Mouse (Mus musculus): ENCODE measurements around the gene Armcx3. TPM values are rescaled to one million over a fixed set of nuclear protein-coding genes. Genes with fewer than 3 reads are reported as not detected.

The Armcx3 gene
- polyA plus RNA-seq, 1 experiment from 2014 or later = 69.9 TPM

DNA sequence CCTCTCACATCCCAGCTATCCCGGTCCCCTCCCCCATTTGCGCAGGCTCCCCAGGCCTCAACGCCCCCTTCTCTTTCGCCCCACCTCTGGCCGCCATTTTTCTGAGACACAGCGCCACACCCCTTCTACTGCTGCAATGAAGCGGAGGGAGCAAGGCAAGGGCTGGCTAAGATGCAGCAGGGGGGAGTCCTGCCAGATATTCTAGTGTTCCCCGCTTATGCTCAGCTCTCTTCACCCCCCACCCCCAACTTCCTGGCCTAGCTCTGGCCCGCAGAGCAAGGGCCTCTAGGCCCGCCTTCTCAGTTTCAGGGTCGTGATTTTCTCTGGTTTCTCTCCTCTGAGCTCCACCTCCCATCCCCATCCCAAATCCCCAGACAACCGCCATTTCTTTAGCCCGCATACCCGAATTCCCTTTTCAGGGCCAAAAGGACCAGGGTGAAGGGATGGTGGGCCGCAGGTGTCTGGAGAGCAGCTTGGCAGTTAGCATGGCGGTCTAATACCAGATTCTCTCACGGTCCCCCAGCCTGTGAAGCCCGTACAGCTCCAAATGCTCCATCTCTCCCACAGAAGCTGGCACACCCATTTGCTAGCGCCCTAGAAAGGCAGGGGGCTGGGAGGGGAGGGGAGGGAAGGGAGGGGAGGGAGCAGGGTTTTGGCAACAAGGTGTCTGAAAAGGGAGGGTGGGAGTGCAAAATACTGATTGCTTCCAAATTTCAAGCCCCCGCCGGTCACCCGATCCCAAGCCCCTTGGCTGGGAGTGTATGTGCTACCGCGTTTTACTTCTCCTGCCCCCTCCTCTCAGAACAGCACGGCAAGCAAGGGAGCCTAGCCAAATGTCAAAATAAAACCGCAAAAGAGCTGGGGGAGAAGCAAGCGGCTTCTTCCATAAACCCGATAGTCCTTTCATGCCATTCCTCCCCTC, 51.7 kb downstream of the Armcx3 start:
- Histone ChIP-seq H3K4me1 (ENCODE audit: control insufficient read depth, insufficient read depth, low read length) (no peaks in the 10 kb centered on the region), H3K27me3 (ENCODE audit: control insufficient read depth, insufficient read depth, low read length) (no peaks in the 10 kb centered on the region), H3K27ac (replicated peaks; ENCODE audit: low read depth, low read length) (peak overlapping the region; percentile 87), H3K36me3 (ENCODE audit: control insufficient read depth, insufficient read depth, low read length) (peaks cover 16% of the 10 kb centered on the region), H3K4me3 (replicated peaks; ENCODE audit: low read depth, low read length) (peak overlapping the region; percentile 59), H3K9ac (replicated peaks; ENCODE audit: low read length) (peak overlapping the region; percentile 71), H3K9me3 (ENCODE audit: control insufficient read depth, low read length) (no peaks in the 10 kb centered on the region), H3K4me2 (ENCODE audit: low read length) (peak overlapping the region; percentile 59)
- ATAC-seq (ENCODE audit: low FRiP score, low TSS enrichment) (peak; percentile 77), DNase-seq (peak; percentile 79)
- 21% methylated on average over 28 of the region's 28 CpGs for WGBS

- H3K36me3 ChIP-seq (ENCODE audit: control insufficient read depth, insufficient read depth, low read length) = peaks cover 16% of the 10 kb centered on the region
- peak within 1 kb of the TSS; percentile 59 for H3K4me3 ChIP-seq (replicated peaks; ENCODE audit: low read depth, low read length)
- peak within 1 kb of the TSS; percentile 87 for H3K27ac ChIP-seq (replicated peaks; ENCODE audit: low read depth, low read length)
- peak within 1 kb of the TSS; percentile 59 for H3K4me2 ChIP-seq (ENCODE audit: low read length)
- no peaks in the 10 kb centered on the region for H3K27me3 ChIP-seq (ENCODE audit: control insufficient read depth, insufficient read depth, low read length)
- ATAC-seq (ENCODE audit: low FRiP score, low TSS enrichment) (peak; percentile 91), DNase-seq (peak; percentile 85)
- no peaks in the 10 kb centered on the region for H3K4me1 ChIP-seq (ENCODE audit: control insufficient read depth, insufficient read depth, low read length)
- H3K9me3 ChIP-seq (ENCODE audit: control insufficient read depth, low read length) = no peaks in the 10 kb centered on the region
- peak within 1 kb of the TSS; percentile 71 for H3K9ac ChIP-seq (replicated peaks; ENCODE audit: low read length)
- 16% methylated on average over 16 of the region's 16 CpGs for WGBS
Measured at GRCm38 (mm10) chrX:134808755-134809224, 52.4 kb downstream of the Armcx3 start, which contains the start of gene Armcx2. Gene Armcx2 (minus strand): TSS chrX:134809221.

Small RNA genes within 50 kb of the gene (microRNA-seq; reads per million reads assigned to microRNA genes)
- 0.88 reads per million for gene Mir7093

Other genes with a start within 250 kb of the Armcx3 start
- gene Timm8a1, start 214.7 kb upstream of the Armcx3 start, polyA plus RNA-seq (2014; fragmentation: Nextera tagmentation; extraction: Ambion mirVana) = 41.4 and 47.1 TPM in 2 replicates
- gene Btk, start 173.0 kb upstream of the Armcx3 start, polyA plus RNA-seq (2014; fragmentation: Nextera tagmentation; extraction: Ambion mirVana) = 0.26 TPM in 1 of 2 replicates, not detected in the other
- 207 and 220 TPM in 2 replicates for gene Rpl36a, start 170.9 kb upstream of the Armcx3 start, polyA plus RNA-seq (2014; fragmentation: Nextera tagmentation; extraction: Ambion mirVana)
- 1.6 and 1.9 TPM in 2 replicates for gene Gla, start 155.5 kb upstream of the Armcx3 start, polyA plus RNA-seq (2014; fragmentation: Nextera tagmentation; extraction: Ambion mirVana)
- gene Hnrnph2, start 155.4 kb upstream of the Armcx3 start, polyA plus RNA-seq (2014; fragmentation: Nextera tagmentation; extraction: Ambion mirVana) = 92.3 and 106 TPM in 2 replicates
- 7.1 TPM in 2 replicates for gene Armcx4, start 70.1 kb upstream of the Armcx3 start, polyA plus RNA-seq (2014; fragmentation: Nextera tagmentation; extraction: Ambion mirVana)
- gene Armcx1, start 38.6 kb upstream of the Armcx3 start, polyA plus RNA-seq (2014; fragmentation: Nextera tagmentation; extraction: Ambion mirVana) = 70.1 and 70.2 TPM in 2 replicates
- 38.1 and 41.8 TPM in 2 replicates for gene Armcx6, start 5.2 kb upstream of the Armcx3 start, polyA plus RNA-seq (2014; fragmentation: Nextera tagmentation; extraction: Ambion mirVana)
- gene Armcx2, start 52.6 kb downstream of the Armcx3 start, polyA plus RNA-seq (2014; fragmentation: Nextera tagmentation; extraction: Ambion mirVana) = 81.8 and 90.9 TPM in 2 replicates
- 0.27 and 0.43 TPM in 2 replicates for gene Nxf2, start 208.2 kb downstream of the Armcx3 start, polyA plus RNA-seq (2014; fragmentation: Nextera tagmentation; extraction: Ambion mirVana)

All from midbrain, embryonic 14.5 days (tissue).